Comparison of ENCODE assay signal across 25 mouse cellular contexts in the genomic region with DNA sequence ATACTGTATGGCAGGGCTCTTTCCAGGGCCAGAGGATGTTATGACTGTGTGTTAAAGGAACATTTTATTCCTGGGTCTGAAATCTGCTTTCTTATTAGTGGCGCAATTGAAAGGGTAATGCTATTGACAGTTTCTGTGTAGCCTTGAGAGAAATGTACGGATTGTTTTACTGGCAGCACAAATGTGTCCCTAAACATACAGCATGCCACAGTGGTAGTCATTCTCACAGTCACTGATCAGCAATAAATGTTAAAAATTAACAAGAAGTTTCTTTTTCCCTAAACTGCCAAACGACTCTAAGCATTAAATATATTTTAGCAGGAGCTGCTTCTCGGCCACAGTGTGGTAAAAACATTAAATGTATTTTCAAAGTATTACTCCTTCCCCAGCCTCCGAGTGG.
"Had no signal": no experiment of that assay in that cellular context is flagged by ENCODE, and none has a peak within 500 bp of the region (broad histone marks: within the 10 kb centered on the region; RNA-seq: fewer than 3 reads in every experiment).

No protein-coding gene starts in this region.

- H3K27me3 ChIP-seq: heart, embryonic 12.5 days; hindbrain, embryonic 12.5 days; hindbrain, embryonic 15.5 days; kidney, embryonic 15.5 days; limb, embryonic 13.5 days; limb, embryonic 15.5 days; liver, embryonic 12.5 days had no signal

- H3K4me3 ChIP-seq: gastrocnemius, adult 2 months; heart, embryonic 10.5 days; heart, embryonic 12.5 days; hindbrain, embryonic 10.5 days; hindbrain, embryonic 12.5 days; hindbrain, embryonic 15.5 days; kidney, embryonic 15.5 days; limb, embryonic 13.5 days; limb, embryonic 15.5 days; liver, embryonic 12.5 days had no signal

- DNase-seq: gastrocnemius, adult 2 months; gastrocnemius, postnatal 10 days; gastrocnemius, postnatal 25 days; heart, adult 18-20 months; heart, postnatal 10 days; heart, postnatal 4 days; kidney, adult 11 months; kidney, adult 2 months; kidney, adult 9 months; kidney, postnatal 14 days; kidney, postnatal 36 days; layer of hippocampus, postnatal 36 days; left cerebral cortex, postnatal 4 days had no signal

- H3K27ac ChIP-seq: gastrocnemius, adult 2 months; heart, embryonic 10.5 days; hindbrain, embryonic 10.5 days; hindbrain, embryonic 12.5 days; hindbrain, embryonic 15.5 days; kidney, embryonic 15.5 days; kidney, postnatal 0 days; limb, embryonic 13.5 days; limb, embryonic 15.5 days; liver, embryonic 12.5 days; liver, embryonic 14.5 days had no signal

- H3K9ac ChIP-seq: heart, embryonic 12.5 days; hindbrain, embryonic 12.5 days; hindbrain, embryonic 15.5 days; kidney, embryonic 15.5 days; limb, embryonic 13.5 days; limb, embryonic 15.5 days; liver, embryonic 12.5 days; liver, embryonic 14.5 days had no signal

- H3K9me3 ChIP-seq: heart, embryonic 10.5 days; heart, embryonic 12.5 days; hindbrain, embryonic 10.5 days; hindbrain, embryonic 12.5 days; hindbrain, embryonic 15.5 days; kidney, embryonic 15.5 days; limb, embryonic 13.5 days; limb, embryonic 15.5 days; liver, embryonic 12.5 days had no signal

- H3K4me1 ChIP-seq: heart, embryonic 10.5 days; heart, embryonic 12.5 days; hindbrain, embryonic 10.5 days; hindbrain, embryonic 12.5 days; hindbrain, embryonic 15.5 days; kidney, embryonic 15.5 days; limb, embryonic 13.5 days; limb, embryonic 15.5 days; liver, embryonic 12.5 days had no signal

- H3K36me3 ChIP-seq: heart, embryonic 10.5 days; heart, embryonic 12.5 days; hindbrain, embryonic 10.5 days; hindbrain, embryonic 12.5 days; hindbrain, embryonic 15.5 days; kidney, embryonic 15.5 days; limb, embryonic 13.5 days; limb, embryonic 15.5 days; liver, embryonic 12.5 days had no signal

- ATAC-seq: inflammation-experienced regulatory T-cells, adult 6 months; liver, embryonic 12.5 days had no signal

- H3K4me2 ChIP-seq: heart, embryonic 12.5 days; hindbrain, embryonic 12.5 days; hindbrain, embryonic 15.5 days; kidney, embryonic 15.5 days; limb, embryonic 13.5 days; limb, embryonic 15.5 days; liver, embryonic 12.5 days had no signal
